Mouse (Mus musculus) urinary bladder, postnatal 14 days (tissue): ENCODE results near the gene Prl7a1.

Source experiments
- DNase-seq: peaks from one replicate; pipeline ENCODE4 v3.0.0; 2021; ENCODE audit warnings: low spot score

Gene Prl7a1

DNA sequence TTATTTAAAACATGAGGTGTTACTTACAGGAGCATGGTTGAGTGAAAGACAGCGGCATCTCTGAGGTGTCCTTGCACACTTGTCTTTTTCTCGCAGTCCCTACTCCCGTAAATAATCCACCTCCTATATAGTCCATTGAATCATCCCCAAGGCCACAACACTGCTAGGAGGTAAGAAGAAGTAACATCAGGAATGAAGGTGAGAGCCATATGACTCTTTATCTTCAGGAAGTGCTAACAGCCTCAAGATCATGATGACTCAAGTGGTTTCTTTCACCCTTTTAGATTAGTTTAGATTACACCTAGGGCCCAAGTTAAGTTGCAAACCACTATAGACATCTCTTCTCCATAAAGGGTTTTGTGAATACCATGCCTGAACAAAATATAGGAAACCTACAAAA lies at the start of gene Prl7a1:
Gene Prl7a1 (minus strand): TSS at position 101 of the 400 bp plus-strand sequence.
- DNase-seq, result no peak

DNA sequence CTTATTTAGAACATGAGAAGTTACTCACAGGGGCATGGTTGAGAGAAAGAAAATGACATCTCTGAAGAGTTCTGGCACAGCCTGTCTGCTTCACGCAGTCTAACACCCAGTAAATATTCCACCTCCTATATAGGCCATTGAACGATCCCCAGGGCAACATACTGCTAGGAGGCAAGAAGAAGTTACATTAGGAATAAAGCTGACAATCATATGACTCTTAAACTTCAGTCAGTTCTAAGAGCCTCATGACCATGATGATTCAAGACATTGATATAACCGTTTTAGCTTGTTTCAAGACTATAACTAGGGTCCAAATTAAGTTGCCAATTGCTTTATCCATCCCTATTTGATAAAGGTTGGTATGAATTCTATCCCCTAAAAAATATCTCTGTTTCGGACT lies 25.6 kb upstream of the Prl7a1 start, which contains the start of gene Prl7a2:
Gene Prl7a2 (minus strand): TSS at position 101 of the 400 bp plus-strand sequence.
- DNase-seq, result no peak

DNA sequence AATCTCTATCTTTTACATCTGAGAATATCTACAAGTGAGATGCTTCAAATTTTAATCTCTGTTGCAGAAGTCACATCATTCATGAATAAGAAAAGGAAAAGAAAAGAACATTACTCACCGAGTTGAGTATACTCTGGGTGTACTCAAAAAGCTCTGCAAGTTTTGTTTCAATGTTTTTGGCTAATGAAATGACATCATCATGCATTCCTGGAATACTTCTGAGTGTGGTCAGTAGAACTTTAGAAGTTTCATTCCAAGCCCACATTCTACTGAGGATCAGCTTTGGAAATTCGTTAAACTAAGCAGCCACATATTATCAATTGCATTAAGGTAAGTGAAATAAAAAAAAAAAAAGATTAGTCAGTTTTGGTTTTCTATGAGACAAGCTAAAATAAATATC lies 18.5 kb upstream of the Prl7a1 start:
- no peak for DNase-seq

DNA sequence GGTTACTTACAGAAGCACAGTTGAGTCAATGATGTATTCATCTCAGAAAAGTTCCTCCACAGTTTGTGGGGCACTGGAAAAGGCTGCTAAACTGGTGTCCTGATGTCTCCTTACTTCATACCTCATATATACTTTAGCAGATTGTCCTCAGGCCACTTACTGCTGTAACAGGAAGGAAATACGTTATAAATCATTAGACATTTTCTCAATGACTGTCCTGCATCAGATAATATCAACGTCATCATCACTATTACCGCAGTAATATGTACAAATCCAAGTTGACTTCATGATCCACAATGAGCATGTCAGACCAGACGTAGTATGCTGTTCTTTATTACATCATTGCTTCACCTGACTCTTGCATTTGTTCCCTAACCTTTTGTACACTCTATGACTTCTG lies 31.8 kb downstream of the Prl7a1 start, which contains the start of gene Prl7b1:
Gene Prl7b1 (minus strand): TSS at position 101 of the 400 bp plus-strand sequence.
- DNase-seq, result no peak
